Mouse (Mus musculus): Measurements from ENCODE around the gene Arfgef3. TPM values are rescaled to one million over a fixed set of nuclear protein-coding genes. Genes with fewer than 3 reads are reported as not detected.

The Arfgef3 gene
- polyA plus RNA-seq, 1 experiment from 2014 or later = 2.8 TPM

GRCm38 (mm10) chr10:18678836-18679235 lies 64.9 kb downstream of the Arfgef3 start:
- Histone ChIP-seq H3K9me3 (replicated peaks) (peaks cover 12% of the 10 kb centered on the region; the same call in 1 of the 2 replicates), H3K27me3 (no peaks in the 10 kb centered on the region), H3K4me2 (replicated peaks) (no peak overlapping the region), H3K36me3 (peaks cover 10% of the 10 kb centered on the region; the same call in 1 of the 2 replicates), H3K4me1 (no peaks in the 10 kb centered on the region), H3K9ac (no peak overlapping the region), H3K27ac (no peak overlapping the region), H3K4me3 (no peak overlapping the region)
- 85% methylated on average over 4 of the region's 4 CpGs for WGBS
- no peak for ATAC-seq (ENCODE audit: low FRiP score)

DNA sequence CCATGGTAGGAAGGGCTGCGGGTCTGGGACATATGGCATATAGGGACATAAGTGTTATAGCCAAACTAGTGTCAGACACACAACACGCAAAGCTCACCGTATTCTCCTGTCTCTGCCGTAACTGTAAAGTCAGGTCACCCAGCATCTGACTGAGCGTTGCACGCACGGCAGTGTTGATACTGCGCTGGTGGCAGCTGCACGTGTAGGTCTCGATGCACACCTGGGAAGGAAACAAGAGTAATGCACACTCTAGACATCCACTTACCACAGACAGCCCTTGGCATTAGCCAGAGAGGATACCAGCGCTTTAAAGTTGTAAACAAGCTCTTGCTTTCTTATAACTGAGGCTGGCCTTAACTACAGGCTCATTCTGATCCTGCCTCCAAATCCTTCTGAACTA lies 79.0 kb downstream of the Arfgef3 start:
- ATAC-seq (ENCODE audit: low FRiP score) = no peak
- peaks cover 6% of the 10 kb centered on the region for H3K36me3 ChIP-seq
- no peaks in the 10 kb centered on the region for H3K27me3 ChIP-seq
- 95% methylated on average over 11 of the region's 11 CpGs for WGBS
- H3K9ac ChIP-seq = no peak overlapping the region
- H3K27ac ChIP-seq = no peak overlapping the region
- 0 out of 2 replicates have a peak, but pooled peaks cover 3% of the 10 kb centered on the region for H3K9me3 ChIP-seq (replicated peaks)
- no peaks in the 10 kb centered on the region for H3K4me1 ChIP-seq
- no peak overlapping the region for H3K4me3 ChIP-seq
- H3K4me2 ChIP-seq (replicated peaks) = no peak overlapping the region

GRCm38 (mm10) chr10:18664016-18664415 lies 79.7 kb downstream of the Arfgef3 start:
- Histone ChIP-seq H3K9me3 (replicated peaks) (0 out of 2 replicates have a peak, but pooled peaks cover 5% of the 10 kb centered on the region), H3K27me3 (no peaks in the 10 kb centered on the region), H3K4me2 (replicated peaks) (no peak overlapping the region), H3K9ac (no peak overlapping the region), H3K4me1 (no peaks in the 10 kb centered on the region), H3K36me3 (peaks cover 10% of the 10 kb centered on the region), H3K4me3 (no peak overlapping the region), H3K27ac (no peak overlapping the region)
- 80% methylated on average over 2 of the region's 2 CpGs for WGBS
- no peak for ATAC-seq (ENCODE audit: low FRiP score)

DNA sequence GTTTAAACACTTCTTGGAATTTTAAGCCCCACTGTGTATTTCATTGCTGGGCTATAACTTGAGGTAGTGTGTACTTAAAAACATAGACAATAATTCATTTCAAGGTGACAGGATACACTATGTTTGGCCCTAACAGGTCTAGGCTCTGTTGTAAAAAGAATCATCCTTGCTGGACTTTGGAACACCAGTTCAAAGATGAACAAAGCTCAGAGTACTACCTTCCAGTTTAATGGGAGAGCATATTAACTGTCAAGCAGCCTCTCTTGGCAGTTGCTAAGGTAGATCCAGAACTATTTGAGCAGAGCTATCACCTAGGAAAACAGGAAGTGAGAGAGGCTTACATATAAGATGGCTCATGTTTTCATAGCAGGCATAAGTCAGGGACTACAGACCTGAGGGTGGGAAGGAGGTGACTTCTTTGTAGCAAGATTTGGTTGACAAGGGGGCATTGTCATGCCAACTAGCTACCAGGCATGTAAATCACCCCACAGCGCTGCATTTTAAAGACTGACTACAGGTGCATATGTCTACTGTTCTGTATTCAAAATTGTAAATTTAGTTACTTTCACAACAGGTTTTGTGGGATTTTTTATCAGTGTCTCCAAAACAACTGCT lies 82.0 kb downstream of the Arfgef3 start:
- H3K9me3 ChIP-seq (replicated peaks) = 0 out of 2 replicates have a peak, but pooled peaks cover 5% of the 10 kb centered on the region
- H3K9ac ChIP-seq = no peak overlapping the region
- no peaks in the 10 kb centered on the region for H3K27me3 ChIP-seq
- 79% methylated on average over 1 of the region's 1 CpGs for WGBS
- H3K27ac ChIP-seq = no peak overlapping the region
- H3K4me1 ChIP-seq = no peaks in the 10 kb centered on the region
- no peak for ATAC-seq (ENCODE audit: low FRiP score)
- H3K4me2 ChIP-seq (replicated peaks) = no peak overlapping the region
- peaks cover 10% of the 10 kb centered on the region for H3K36me3 ChIP-seq
- H3K4me3 ChIP-seq = no peak overlapping the region

- no peak overlapping the region for H3K4me3 ChIP-seq
- no peak overlapping the region for H3K4me2 ChIP-seq (replicated peaks)
- H3K9ac ChIP-seq = no peak overlapping the region
- H3K36me3 ChIP-seq = peaks cover 10% of the 10 kb centered on the region
- no peak overlapping the region for H3K27ac ChIP-seq
- 86% methylated on average over 2 of the region's 2 CpGs for WGBS
- H3K27me3 ChIP-seq = no peaks in the 10 kb centered on the region
- ATAC-seq (ENCODE audit: low FRiP score) = no peak
- 0 out of 2 replicates have a peak, but pooled peaks cover 5% of the 10 kb centered on the region for H3K9me3 ChIP-seq (replicated peaks)
- no peaks in the 10 kb centered on the region for H3K4me1 ChIP-seq
Observed at GRCm38 (mm10) chr10:18660998-18661397, 82.8 kb downstream of the Arfgef3 start.

GRCm38 (mm10) chr10:18657588-18657987 lies 86.2 kb downstream of the Arfgef3 start:
- 92% methylated on average over 1 of the region's 1 CpGs for WGBS
- H3K27me3 ChIP-seq = no peaks in the 10 kb centered on the region

DNA sequence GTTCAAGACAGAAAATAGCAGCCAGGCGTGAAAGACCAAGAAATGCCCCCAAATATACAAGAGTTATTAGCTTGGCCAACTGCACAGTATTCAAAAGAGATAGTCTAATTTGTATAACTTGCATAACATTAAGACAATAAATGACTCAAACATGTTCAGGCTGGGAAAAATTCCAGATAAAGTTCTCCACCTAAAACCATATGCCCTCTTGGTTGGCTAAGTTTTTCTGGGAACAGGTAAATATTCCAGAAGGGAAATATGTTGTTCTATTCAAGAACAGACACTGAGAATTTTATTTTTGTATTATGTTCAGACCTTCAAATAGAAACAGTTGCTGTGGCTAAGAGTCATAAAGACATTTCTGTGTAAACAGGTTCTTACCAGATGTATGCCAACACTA lies 96.7 kb downstream of the Arfgef3 start:
- H3K36me3 ChIP-seq = no peaks in the 10 kb centered on the region
- no peaks in the 10 kb centered on the region for H3K9me3 ChIP-seq (replicated peaks)
- WGBS = 75% methylated on average over 1 of the region's 1 CpGs
- H3K27me3 ChIP-seq = no peaks in the 10 kb centered on the region
- H3K4me1 ChIP-seq = no peaks in the 10 kb centered on the region
- no peak overlapping the region for H3K9ac ChIP-seq
- H3K27ac ChIP-seq = no peak overlapping the region
- ATAC-seq (ENCODE audit: low FRiP score) = no peak
- H3K4me2 ChIP-seq (replicated peaks) = no peak overlapping the region
- no peak overlapping the region for H3K4me3 ChIP-seq

More at GRCm38 (mm10) chr10:18657588-18657987, 86.2 kb downstream of the Arfgef3 start:
- 0 out of 2 replicates have a peak, but pooled peaks cover 5% of the 10 kb centered on the region for H3K9me3 ChIP-seq (replicated peaks)
- H3K4me3 ChIP-seq = no peak overlapping the region
- no peak overlapping the region for H3K27ac ChIP-seq
- no peak for ATAC-seq (ENCODE audit: low FRiP score)
- no peak overlapping the region for H3K9ac ChIP-seq
- peaks cover 10% of the 10 kb centered on the region for H3K36me3 ChIP-seq
- no peak overlapping the region for H3K4me2 ChIP-seq (replicated peaks)
- H3K4me1 ChIP-seq = no peaks in the 10 kb centered on the region

DNA sequence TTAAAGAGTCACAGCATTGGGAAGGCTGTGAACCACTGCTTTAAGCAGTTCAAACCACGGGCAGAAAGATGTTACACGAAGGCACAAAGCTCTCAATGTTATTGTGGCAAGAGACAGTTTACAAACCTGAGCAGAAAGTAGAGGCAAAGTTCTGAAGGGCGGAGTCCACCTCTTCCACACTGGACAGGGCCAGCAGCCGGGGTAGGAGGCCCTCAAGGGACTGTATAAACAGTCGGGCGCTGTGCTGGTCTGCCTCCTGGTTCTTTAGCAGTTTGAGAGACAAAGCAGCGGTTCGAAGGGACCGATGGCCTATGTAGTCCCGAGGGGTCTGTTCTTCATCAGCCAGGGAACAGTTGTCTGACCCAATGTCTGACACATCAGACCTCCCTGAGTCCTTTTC lies 97.7 kb downstream of the Arfgef3 start:
- Histone ChIP-seq H3K9me3 (replicated peaks) (no peaks in the 10 kb centered on the region), H3K27ac (no peak overlapping the region), H3K4me1 (no peaks in the 10 kb centered on the region), H3K36me3 (no peaks in the 10 kb centered on the region), H3K4me2 (replicated peaks) (no peak overlapping the region), H3K27me3 (no peaks in the 10 kb centered on the region), H3K4me3 (no peak overlapping the region), H3K9ac (no peak overlapping the region)
- no peak for ATAC-seq (ENCODE audit: low FRiP score)
- WGBS = 88% methylated on average over 10 of the region's 10 CpGs

GRCm38 (mm10) chr10:18644346-18644745 lies 99.4 kb downstream of the Arfgef3 start:
- Histone ChIP-seq H3K27ac (no peak overlapping the region), H3K9me3 (replicated peaks) (no peaks in the 10 kb centered on the region), H3K27me3 (no peaks in the 10 kb centered on the region), H3K9ac (no peak overlapping the region), H3K4me1 (no peaks in the 10 kb centered on the region), H3K4me3 (no peak overlapping the region), H3K36me3 (no peaks in the 10 kb centered on the region), H3K4me2 (replicated peaks) (no peak overlapping the region)
- ATAC-seq (ENCODE audit: low FRiP score) = no peak
- WGBS = 93% methylated on average over 1 of the region's 1 CpGs

DNA sequence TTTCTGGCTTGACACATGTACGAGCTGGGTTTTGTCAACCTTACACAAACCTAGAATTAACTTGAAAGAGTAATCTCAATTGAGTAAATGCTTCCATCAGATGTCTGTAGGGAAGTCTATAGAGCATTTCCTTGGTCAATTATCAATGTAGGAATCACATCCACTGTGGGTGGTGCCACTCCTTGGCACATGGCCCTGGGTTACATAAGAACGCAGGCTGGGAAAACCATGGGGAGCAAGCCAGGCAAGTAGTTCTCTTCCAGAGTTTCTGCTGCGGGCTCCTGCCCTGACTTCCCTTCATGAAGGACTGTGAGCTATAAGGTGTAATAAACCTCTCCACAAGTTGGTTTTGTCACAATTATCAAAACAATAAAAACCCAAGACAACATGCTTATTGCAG lies 100.2 kb downstream of the Arfgef3 start:
- no peak for ATAC-seq (ENCODE audit: low FRiP score)
- 87% methylated on average over 3 of the region's 3 CpGs for WGBS

GRCm38 (mm10) chr10:18642854-18643253 lies 100.9 kb downstream of the Arfgef3 start:
- Histone ChIP-seq H3K36me3 (no peaks in the 10 kb centered on the region), H3K4me2 (replicated peaks) (no peak overlapping the region), H3K27ac (no peak overlapping the region), H3K9me3 (replicated peaks) (no peaks in the 10 kb centered on the region), H3K27me3 (no peaks in the 10 kb centered on the region), H3K4me1 (no peaks in the 10 kb centered on the region), H3K4me3 (no peak overlapping the region), H3K9ac (no peak overlapping the region)
- 69% methylated on average over 5 of the region's 5 CpGs for WGBS
- no peak for ATAC-seq (ENCODE audit: low FRiP score)

More for the DNA sequence above, 100.2 kb downstream of the Arfgef3 start:
- H3K36me3 ChIP-seq = no peaks in the 10 kb centered on the region
- H3K9ac ChIP-seq = no peak overlapping the region
- H3K27me3 ChIP-seq = no peaks in the 10 kb centered on the region
- no peak overlapping the region for H3K27ac ChIP-seq
- H3K4me1 ChIP-seq = no peaks in the 10 kb centered on the region
- H3K9me3 ChIP-seq (replicated peaks) = no peaks in the 10 kb centered on the region
- H3K4me3 ChIP-seq = no peak overlapping the region
- no peak overlapping the region for H3K4me2 ChIP-seq (replicated peaks)

- no peaks in the 10 kb centered on the region for H3K27me3 ChIP-seq
- WGBS = 86% methylated on average over 5 of the region's 5 CpGs
Observed at GRCm38 (mm10) chr10:18640596-18640995, 103.2 kb downstream of the Arfgef3 start.

GRCm38 (mm10) chr10:18635450-18635849 lies 108.3 kb downstream of the Arfgef3 start:
- Histone ChIP-seq H3K4me2 (replicated peaks) (no peak overlapping the region), H3K4me1 (no peaks in the 10 kb centered on the region), H3K4me3 (no peak overlapping the region), H3K9ac (no peak overlapping the region), H3K27ac (no peak overlapping the region), H3K27me3 (no peaks in the 10 kb centered on the region), H3K9me3 (replicated peaks) (no peaks in the 10 kb centered on the region), H3K36me3 (no peaks in the 10 kb centered on the region)
- 89% methylated on average over 9 of the region's 9 CpGs for WGBS
- no peak for ATAC-seq (ENCODE audit: low FRiP score)

More at GRCm38 (mm10) chr10:18640596-18640995, 103.2 kb downstream of the Arfgef3 start:
- Histone ChIP-seq H3K36me3 (no peaks in the 10 kb centered on the region), H3K4me3 (no peak overlapping the region), H3K9me3 (replicated peaks) (no peaks in the 10 kb centered on the region), H3K9ac (no peak overlapping the region), H3K4me1 (no peaks in the 10 kb centered on the region), H3K27ac (no peak overlapping the region), H3K4me2 (replicated peaks) (no peak overlapping the region)
- no peak for ATAC-seq (ENCODE audit: low FRiP score)

Data from hindbrain, embryonic 12.5 days (tissue).